Mouse (Mus musculus) frontal cortex, adult 2 months (tissue): Measurements from ENCODE around the gene Olfr652. TPM values are rescaled to one million over a fixed set of nuclear protein-coding genes. Genes with fewer than 3 reads are reported as not detected.

Experiments
- DNase-seq, 2 experiments: peaks; one replicate each; pipeline ENCODE4 v3.0.0; 2022; ENCODE audit warnings: low spot score in 1 of 2; ENCODE audit errors: extremely low spot score in 1 of 2
- polyA plus RNA-seq: library from polyadenylated mRNA; depleted of rRNA; stranded (reverse); fragments of >200 nt; gene quantifications from 2 replicates; pipeline ENCODE4 v1.2.3, GENCODE M21; 2012; rRNA removed

Gene Olfr652
- polyA plus RNA-seq: not detected in 2 replicates

DNA sequence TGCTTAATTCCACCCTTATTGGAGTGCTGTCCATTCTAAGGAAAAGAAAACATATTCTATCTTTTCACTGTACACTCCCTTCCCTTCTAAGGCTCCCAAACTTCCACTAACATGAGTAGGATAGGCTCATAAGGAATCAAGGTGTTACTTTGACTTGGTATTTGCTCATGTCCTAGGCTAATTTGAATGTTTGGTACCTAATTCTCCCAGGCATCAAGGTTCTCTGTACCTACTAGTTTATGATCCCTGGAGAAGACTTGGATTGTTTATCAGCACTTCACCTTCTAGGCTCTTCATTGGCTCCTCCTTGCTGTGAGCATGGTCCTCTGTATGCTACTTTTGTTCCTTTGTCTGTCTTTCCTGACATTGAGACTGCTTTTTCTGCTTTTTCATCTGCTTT lies at the start of gene Olfr652:
Olfr652 (plus strand) TSS at position 301 of the 400 bp plus-strand sequence.
- DNase-seq: no peak

DNA sequence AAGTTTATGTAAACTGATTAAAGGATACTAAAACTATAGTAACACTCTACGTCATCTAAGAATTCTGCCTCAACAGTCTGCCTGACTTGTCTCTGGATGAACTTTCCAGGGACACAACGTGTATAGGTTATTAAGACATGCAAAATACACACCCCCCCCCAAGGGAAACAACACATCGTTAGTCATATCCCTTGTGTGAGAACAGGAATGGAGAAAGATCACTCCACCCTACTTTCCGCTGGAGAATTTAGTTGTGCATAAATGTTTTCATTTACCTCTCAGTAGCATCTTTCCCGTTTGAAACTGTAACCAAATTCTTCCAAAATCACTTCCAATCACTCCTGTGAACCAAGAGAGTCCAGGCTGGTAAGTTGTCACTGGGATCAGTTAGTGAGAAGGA lies 10.9 kb upstream of the Olfr652 start, which contains the start of gene Olfr651:
Olfr651 (plus strand) TSS at position 301 of the 400 bp plus-strand sequence.
- DNase-seq: no peak

DNA sequence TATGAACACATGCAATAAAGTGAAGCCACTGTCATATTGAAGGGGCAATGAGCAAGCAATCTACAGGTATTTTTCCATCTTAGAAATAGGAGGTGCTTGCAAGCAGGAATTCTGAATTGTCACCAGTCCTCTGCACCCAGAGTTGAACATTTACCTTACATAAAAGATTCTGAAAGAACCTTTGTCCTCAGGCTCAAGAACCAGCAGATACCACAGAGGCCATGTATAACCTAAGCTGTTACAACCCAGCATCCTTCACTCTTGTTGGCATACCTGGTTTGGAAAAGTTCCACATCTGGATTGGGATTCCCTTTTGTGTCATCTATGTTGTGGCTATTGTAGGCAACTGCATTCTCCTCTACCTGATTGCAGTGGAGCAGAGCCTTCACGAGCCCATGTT lies 8.0 kb upstream of the Olfr652 start:
- DNase-seq: no peak

DNA sequence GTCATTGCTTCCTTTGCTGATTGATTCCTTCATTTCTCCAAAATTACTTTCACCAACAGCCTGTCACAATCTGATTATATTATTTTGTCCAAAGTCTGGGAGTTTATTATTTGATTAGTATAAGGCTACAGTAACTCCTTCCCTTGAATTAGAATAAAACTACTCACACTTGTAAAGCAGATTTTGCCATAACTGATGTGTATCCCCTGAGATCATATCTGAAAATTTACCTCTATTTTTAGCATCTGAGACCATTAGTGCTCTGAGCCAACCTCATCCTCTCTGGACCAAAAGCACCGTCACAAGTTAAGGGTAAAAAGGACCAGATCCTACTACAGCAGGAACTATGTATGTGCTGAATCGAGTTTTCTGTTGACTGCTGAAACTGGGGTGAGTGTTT lies 16.3 kb downstream of the Olfr652 start, which contains the start of gene Olfr653:
Olfr653 (plus strand) TSS at position 301 of the 400 bp plus-strand sequence.
- no peak for DNase-seq

DNA sequence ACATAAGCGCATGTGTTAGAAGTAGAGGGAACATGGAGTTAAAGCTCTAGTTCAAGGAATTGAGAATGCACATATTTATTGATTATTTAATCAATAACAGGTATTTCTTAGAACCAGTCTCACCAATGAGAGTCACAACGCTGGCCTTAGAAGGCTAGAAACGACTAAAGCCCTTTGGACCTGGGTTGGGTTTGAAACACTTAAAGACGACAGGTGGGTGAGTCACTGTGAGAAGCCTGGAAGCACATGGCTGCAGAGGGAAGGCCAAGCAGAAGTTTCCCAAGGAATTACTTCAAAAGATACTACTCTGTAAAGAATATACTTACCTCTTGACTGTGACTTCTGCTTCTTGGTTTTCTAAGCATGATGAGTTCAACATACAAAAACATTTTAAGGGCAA lies 20.1 kb downstream of the Olfr652 start:
- DNase-seq: no peak

DNA sequence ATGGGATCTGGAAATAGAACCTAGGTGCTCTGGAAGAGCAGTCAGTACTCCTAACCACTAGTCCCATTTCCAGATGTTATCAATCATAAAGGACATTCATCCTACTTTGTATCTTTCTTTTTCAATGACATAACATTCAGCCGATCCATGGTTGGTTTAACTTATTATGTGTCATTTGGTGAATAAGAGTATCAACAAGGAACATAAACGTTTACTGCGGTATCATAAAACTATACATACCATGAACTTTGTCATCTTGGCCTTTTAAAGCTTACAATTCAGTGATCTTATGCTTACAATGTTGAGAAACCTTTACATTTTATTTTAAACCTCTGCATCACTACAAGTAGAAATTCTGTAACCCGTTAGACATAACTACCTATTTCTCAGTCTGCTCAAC lies 20.7 kb downstream of the Olfr652 start:
- DNase-seq: no peak

DNA sequence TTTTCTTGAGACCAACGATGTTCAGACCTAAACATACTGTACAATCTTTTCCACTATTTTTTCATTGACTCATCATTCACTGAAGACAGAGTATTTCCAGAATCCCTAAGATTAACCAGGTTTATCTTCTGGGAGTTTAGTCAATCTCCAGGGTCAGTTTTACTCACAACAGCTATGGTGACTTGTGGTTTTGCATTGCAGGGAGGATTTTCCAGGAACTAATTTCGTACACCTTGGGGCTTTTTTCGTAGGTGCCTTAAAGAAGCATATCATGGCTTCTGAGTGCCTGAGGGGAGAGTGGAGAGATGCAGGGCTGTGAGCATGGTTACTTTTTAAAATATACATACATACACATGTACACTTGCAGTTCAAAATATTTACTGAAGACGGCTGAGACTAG lies 26.0 kb downstream of the Olfr652 start, which contains the start of gene Olfr654:
Olfr654 (plus strand) TSS at position 301 of the 400 bp plus-strand sequence.
- DNase-seq: no peak

DNA sequence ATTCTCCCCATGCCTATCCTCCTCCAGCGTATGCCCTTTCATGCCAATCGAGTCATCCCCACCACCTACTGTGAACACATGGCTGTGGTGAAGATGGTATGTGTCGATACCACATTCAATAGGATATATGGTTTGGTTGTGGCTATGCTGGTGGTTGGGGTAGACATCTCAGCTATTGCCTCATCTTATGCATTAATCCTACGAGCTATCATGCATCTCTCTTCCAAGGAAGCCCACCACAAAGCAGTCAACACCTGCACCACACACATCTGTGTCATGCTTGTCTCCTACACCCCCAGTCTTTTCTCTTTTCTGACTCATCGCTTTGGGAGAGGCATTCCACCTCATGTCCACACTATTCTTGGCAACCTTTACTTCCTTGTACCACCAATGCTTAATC lies 27.6 kb downstream of the Olfr652 start:
- DNase-seq: no peak

DNA sequence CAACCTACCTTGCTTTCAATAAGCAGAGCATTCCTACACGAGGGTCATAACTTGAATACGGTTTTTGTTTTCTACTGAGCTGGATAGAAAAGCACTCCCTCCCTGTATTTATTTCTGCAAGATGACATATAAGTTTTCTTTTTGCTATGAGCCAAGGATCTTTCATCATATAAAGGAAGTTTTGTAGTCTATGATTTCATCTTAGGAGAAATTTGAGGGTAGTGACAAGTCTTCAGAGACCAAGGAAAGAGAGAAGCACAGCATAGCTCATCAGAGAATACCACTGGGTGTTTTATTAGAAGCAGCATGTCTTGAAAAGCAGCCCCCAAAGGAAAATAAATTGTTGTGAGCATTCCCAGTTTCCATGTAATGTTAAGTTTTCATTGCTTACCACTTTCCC lies 41.0 kb downstream of the Olfr652 start, which contains the start of gene Olfr655:
Olfr655 (minus strand) TSS at position 101 of the 400 bp plus-strand sequence.
- DNase-seq: no peak

DNA sequence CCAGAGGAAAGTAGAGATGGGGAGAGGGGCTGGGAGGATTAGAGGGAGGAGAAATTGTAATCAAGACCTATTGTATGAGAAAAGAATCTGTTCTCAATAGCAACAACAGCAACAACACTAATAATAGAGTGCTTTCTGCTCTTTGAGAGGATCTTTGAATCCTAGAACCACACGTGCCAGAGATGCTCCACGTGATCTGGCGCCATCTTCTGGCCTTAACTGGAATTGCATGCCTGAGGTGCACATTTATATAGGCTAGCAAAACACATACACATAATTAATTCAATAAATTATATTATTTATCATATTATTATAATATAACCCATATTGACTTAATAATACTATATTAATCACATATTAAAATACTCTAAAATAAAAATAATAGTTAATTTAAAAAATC lies 42.5 kb downstream of the Olfr652 start:
- no peak for DNase-seq

DNA sequence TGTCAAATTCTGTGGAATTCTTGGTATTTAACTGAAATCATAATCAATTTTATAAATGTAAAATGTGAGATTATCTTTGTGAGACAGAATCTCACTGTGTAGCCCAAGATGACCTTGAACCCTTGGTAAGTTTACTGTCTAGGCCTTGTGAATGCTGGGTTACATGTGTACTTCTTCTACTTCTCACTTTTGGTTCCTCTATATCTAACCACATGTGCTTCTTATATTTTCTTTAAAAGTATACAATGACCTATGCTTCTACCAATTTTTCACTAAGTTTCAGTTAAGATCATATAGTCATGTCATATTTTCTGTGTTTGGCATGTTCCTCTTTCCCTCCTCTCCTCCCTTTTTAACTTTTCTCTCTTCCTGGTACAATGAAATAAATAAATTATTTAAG lies 44.0 kb downstream of the Olfr652 start:
- no peak for DNase-seq

DNA sequence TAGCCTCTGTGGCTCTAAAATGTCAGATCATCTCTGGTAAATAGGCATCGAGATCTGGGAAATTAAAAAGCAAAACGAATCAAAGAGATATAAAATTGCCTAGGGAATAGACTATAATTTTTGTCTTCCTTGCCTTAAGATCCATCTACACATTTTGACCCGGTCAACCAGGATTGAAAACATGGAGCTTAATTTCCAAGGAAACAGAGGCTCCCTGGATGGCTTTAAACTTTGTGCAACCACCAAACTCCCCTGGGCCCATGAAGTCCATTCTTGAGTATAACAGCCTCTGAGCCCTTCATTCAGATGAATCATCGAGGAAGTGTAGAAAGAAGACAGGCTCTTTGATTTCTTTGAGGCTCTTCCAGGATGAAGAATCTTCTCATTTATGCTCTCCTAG lies 53.0 kb downstream of the Olfr652 start, which contains the start of gene Olfr656:
Olfr656 (plus strand) TSS at position 301 of the 400 bp plus-strand sequence.
- no peak for DNase-seq

Other genes with a start within 250 kb of the Olfr652 start
- 5.0 and 6.0 TPM in 2 replicates for gene Trim12a, start 245.4 kb upstream of the Olfr652 start, polyA plus RNA-seq
- 0.04 TPM in 1 of 2 replicates, not detected in the other for gene Trim34b, start 231.4 kb upstream of the Olfr652 start, polyA plus RNA-seq
- gene Trim12c, start 207.5 kb upstream of the Olfr652 start, polyA plus RNA-seq: 2.1 and 2.8 TPM in 2 replicates
- 0.12 and 0.27 TPM in 2 replicates for gene Trim30b, start 191.0 kb upstream of the Olfr652 start, polyA plus RNA-seq
- gene Trim30c, start 160.1 kb upstream of the Olfr652 start, polyA plus RNA-seq: 0.04 TPM in 1 of 2 replicates, not detected in the other
- 2.6 and 2.8 TPM in 2 replicates for gene Trim30a, start 95.7 kb upstream of the Olfr652 start, polyA plus RNA-seq
- 1.6 and 1.8 TPM in 2 replicates for gene Trim30d, start 53.1 kb upstream of the Olfr652 start, polyA plus RNA-seq
- not detected in 2 replicates for gene Olfr651, start 10.8 kb upstream of the Olfr652 start, polyA plus RNA-seq
- not detected in 2 replicates for gene Olfr653, start 16.4 kb downstream of the Olfr652 start, polyA plus RNA-seq
- gene Olfr654, start 26.1 kb downstream of the Olfr652 start, polyA plus RNA-seq: not detected in 2 replicates
- not detected in 2 replicates for gene Olfr655, start 40.9 kb downstream of the Olfr652 start, polyA plus RNA-seq
- gene Olfr656, start 53.1 kb downstream of the Olfr652 start, polyA plus RNA-seq: not detected in 2 replicates
- gene Olfr657, start 63.9 kb downstream of the Olfr652 start, polyA plus RNA-seq: not detected in 2 replicates
- 0.06 TPM in 1 of 2 replicates, not detected in the other for gene Olfr658, start 86.4 kb downstream of the Olfr652 start, polyA plus RNA-seq
- gene Olfr659, start 105.9 kb downstream of the Olfr652 start, polyA plus RNA-seq: not detected in 2 replicates
- gene Olfr661, start 125.6 kb downstream of the Olfr652 start, polyA plus RNA-seq: 0.11 TPM in 1 of 2 replicates, not detected in the other
- gene Usp17le, start 216.6 kb downstream of the Olfr652 start, polyA plus RNA-seq: not detected in 2 replicates